Mouse (Mus musculus) liver, embryonic 12.5 days (tissue): Measurements from ENCODE around the gene Isca2. TPM values are rescaled to one million over a fixed set of nuclear protein-coding genes. Genes with fewer than 3 reads are reported as not detected.

Experiments
- ATAC-seq: fragments of 200-750 bp; cut with Nextera tagmentation; 2 replicates; pipeline ENCODE4 v1.8.0; 2017; ENCODE audit warnings: moderate number of reproducible peaks, mild to moderate bottlenecking, moderate library complexity
- H3K27ac ChIP-seq: fragments of 300-500 bp; sonication (generic); 2 replicates; pipeline ENCODE4 v1.5.1; 2016; ENCODE audit warnings: mild to moderate bottlenecking
- H3K27me3 ChIP-seq: fragments of 300-500 bp; sonication (generic); replicated peaks from 2 replicates; pipeline ENCODE4 v1.6.1; 2016; ENCODE audit warnings: mild to moderate bottlenecking, moderate library complexity
- H3K36me3 ChIP-seq: fragments of 300-500 bp; sonication (generic); 2 replicates; pipeline ENCODE4 v1.6.1; 2016; ENCODE audit warnings: mild to moderate bottlenecking, moderate library complexity
- H3K4me1 ChIP-seq: fragments of 300-500 bp; sonication (generic); 2 replicates; pipeline ENCODE4 v1.6.1; 2016
- H3K4me2 ChIP-seq: fragments of 300-500 bp; sonication (generic); 2 replicates; pipeline ENCODE4 v1.6.1; 2016; ENCODE audit warnings: mild to moderate bottlenecking, moderate library complexity
- H3K4me3 ChIP-seq: fragments of 300-500 bp; sonication (generic); 2 replicates; pipeline ENCODE4 v1.5.1; 2016; ENCODE audit warnings: mild to moderate bottlenecking, moderate library complexity
- H3K9ac ChIP-seq: fragments of 300-500 bp; sonication (generic); 2 replicates; pipeline ENCODE4 v1.6.1; 2016; ENCODE audit warnings: mild to moderate bottlenecking, moderate library complexity
- H3K9me3 ChIP-seq: fragments of 300-500 bp; sonication (generic); replicated peaks from 2 replicates; pipeline ENCODE4 v1.6.1; 2016; ENCODE audit warnings: mild to moderate bottlenecking, moderate library complexity
- WGBS: fragments of 180-500 bp; shearing (Covaris S2); methylation state at CpG from one replicate; pipeline ENCODE4 v1.1.7; 2016; ENCODE audit not compliant: insufficient replicate concordance; 5-methylcytosine and 5-hydroxymethylcytosine counted together
- polyA plus RNA-seq: library from polyadenylated mRNA; unstranded; fragments of >200 nt; fragmentation: Nextera tagmentation; extraction: Ambion mirVana; gene quantifications from 2 replicates; pipeline ENCODE4 v1.2.1, GENCODE M21; 2016

Gene Isca2
- polyA plus RNA-seq, 1 experiment from 2014 or later, result 116 TPM

DNA sequence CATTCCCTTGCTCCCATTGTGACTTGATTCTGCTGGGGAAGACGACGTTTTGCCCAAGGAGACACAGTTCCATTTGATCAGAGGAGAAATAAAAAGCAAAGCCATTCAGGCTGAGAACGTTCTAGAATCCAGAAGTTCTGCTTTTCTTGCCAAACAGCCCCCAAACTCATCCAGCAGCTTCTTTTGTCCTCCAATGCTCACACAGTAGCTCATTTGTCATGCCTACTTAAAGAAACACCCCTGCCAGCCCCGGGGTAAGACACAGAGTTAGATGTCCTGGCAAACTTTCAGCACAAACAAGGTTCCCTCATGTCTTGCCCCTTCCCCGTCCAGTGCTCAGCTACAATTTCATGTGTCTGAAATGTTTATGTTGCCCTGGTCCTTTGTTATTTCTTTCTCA lies 51.2 kb downstream of the Isca2 start:
- Histone ChIP-seq H3K4me2 (no peak overlapping the region), H3K9ac (no peak overlapping the region), H3K36me3 (no peaks in the 10 kb centered on the region), H3K4me1 (peaks cover 27% of the 10 kb centered on the region), H3K4me3 (no peak overlapping the region), H3K27me3 (peaks cover 39% of the 10 kb centered on the region), H3K27ac (no peak overlapping the region), H3K9me3 (no peaks in the 10 kb centered on the region)
- WGBS, result 64% methylated on average over 5 of the region's 5 CpGs
- no peak for ATAC-seq

Other genes starting within 250 kb of the Isca2 start
- not detected in 2 replicates for gene Vsx2, start 203.5 kb upstream of the Isca2 start, polyA plus RNA-seq
- gene Abcd4, start 155.8 kb upstream of the Isca2 start, polyA plus RNA-seq, result 5.6 and 5.9 TPM in 2 replicates
- not detected in 2 replicates for gene Vrtn, start 132.2 kb upstream of the Isca2 start, polyA plus RNA-seq
- gene Syndig1l, start 74.4 kb upstream of the Isca2 start, polyA plus RNA-seq, result not detected in 2 replicates
- 23.6 and 24.0 TPM in 2 replicates for gene Npc2, start 99 bp upstream of the Isca2 start, polyA plus RNA-seq
- 0.39 and 0.42 TPM in 2 replicates for gene Ltbp2, start 103.3 kb downstream of the Isca2 start, polyA plus RNA-seq
- 136 and 138 TPM in 2 replicates for gene Fcf1, start 197.6 kb downstream of the Isca2 start, polyA plus RNA-seq
- 19.1 and 20.2 TPM in 2 replicates for gene Arel1, start 197.6 kb downstream of the Isca2 start, polyA plus RNA-seq
- 12.4 and 13.7 TPM in 2 replicates for gene Ylpm1, start 223.1 kb downstream of the Isca2 start, polyA plus RNA-seq